Mouse (Mus musculus): ENCODE data around the gene Zbtb48. TPM values are rescaled to one million over a fixed set of nuclear protein-coding genes. Genes with fewer than 3 reads are reported as not detected.
A peak's percentile ranks its signal among the peaks of the same experiment; 100 is the strongest.

Gene Zbtb48
- polyA plus RNA-seq, 1 experiment, result 3.8 TPM

- Histone ChIP-seq H3K27me3 (replicated peaks) (peaks cover 7% of the 10 kb centered on the region), H3K4me1 (peaks cover 57% of the 10 kb centered on the region), H3K9me3 (no peaks in the 10 kb centered on the region), H3K36me3 (replicated peaks; ENCODE audit: low read length) (peaks cover 40% of the 10 kb centered on the region), H3K4me3 (replicated peaks) (no peak overlapping the region)
- TF ChIP-seq FLI1 (IDR thresholded peaks at IDR 0.05; ENCODE audit: low read length), result no peak
- TF ChIP-seq GATA1 (IDR thresholded peaks at IDR 0.05; ENCODE audit: borderline replicate concordance, low read length), result no peak
Observed at GRCm38 (mm10) chr4:152029997-152030396, 2.5 kb upstream of the Zbtb48 start.

DNA sequence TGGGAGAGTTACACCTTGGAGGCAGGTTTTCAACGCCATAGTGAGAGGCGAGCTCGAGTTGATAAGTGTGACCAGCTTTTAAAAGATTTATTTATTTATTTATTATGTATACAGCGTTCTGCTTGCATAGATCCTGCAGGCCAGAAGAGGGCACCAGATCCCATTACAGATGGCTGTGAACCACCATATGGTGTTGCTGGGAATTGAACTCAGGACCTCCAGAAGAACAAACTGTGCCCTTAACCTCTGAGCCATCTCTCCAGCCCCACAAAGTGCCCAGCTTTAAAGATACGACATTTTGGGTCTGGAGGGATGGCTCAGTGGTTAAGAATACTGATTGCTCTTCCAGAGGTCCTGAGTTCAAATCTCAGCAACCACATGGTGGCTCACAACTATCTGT, 1.6 kb upstream of the Zbtb48 start:
- no peak for TF ChIP-seq FLI1 (IDR thresholded peaks at IDR 0.05; ENCODE audit: low read length)
- no peak for TF ChIP-seq GATA1 (IDR thresholded peaks at IDR 0.05; ENCODE audit: borderline replicate concordance, low read length)
- Histone ChIP-seq H3K27me3 (replicated peaks) (peaks cover 7% of the 10 kb centered on the region), H3K9me3 (no peaks in the 10 kb centered on the region)

DNA sequence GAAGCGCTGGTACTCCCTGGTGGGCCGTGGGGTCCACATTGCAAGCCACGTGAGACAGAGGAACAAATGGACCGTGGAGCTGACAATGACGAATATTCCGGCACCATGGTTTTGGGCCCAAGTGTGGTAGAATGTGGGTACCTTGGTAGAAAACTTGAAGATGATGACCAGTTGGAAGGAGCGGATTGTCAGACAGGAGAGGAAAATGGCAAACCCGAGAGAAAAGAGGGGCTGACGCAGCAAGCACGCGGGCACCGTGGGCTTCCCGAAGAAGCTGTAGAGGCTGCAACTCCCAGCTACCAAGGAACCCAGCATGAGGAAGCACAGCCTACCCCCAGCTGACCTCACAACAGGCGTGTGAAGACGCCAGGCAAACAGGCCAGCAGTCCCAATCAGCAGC, 985 bp upstream of the Zbtb48 start:
- Histone ChIP-seq H3K27me3 (replicated peaks) (peaks cover 7% of the 10 kb centered on the region), H3K4me1 (peaks cover 56% of the 10 kb centered on the region), H3K4me3 (replicated peaks) (peak overlapping the region; percentile 98), H3K36me3 (replicated peaks; ENCODE audit: low read length) (peaks cover 51% of the 10 kb centered on the region), H3K9me3 (no peaks in the 10 kb centered on the region)
- TF ChIP-seq GATA1 (IDR thresholded peaks at IDR 0.05; ENCODE audit: borderline replicate concordance, low read length) (no peak), FLI1 (IDR thresholded peaks at IDR 0.05; ENCODE audit: low read length) (no peak)

More for the DNA sequence above, 1.6 kb upstream of the Zbtb48 start:
- Histone ChIP-seq H3K4me3 (replicated peaks) (no peak overlapping the region), H3K36me3 (replicated peaks; ENCODE audit: low read length) (peaks cover 49% of the 10 kb centered on the region), H3K4me1 (peaks cover 57% of the 10 kb centered on the region)

DNA sequence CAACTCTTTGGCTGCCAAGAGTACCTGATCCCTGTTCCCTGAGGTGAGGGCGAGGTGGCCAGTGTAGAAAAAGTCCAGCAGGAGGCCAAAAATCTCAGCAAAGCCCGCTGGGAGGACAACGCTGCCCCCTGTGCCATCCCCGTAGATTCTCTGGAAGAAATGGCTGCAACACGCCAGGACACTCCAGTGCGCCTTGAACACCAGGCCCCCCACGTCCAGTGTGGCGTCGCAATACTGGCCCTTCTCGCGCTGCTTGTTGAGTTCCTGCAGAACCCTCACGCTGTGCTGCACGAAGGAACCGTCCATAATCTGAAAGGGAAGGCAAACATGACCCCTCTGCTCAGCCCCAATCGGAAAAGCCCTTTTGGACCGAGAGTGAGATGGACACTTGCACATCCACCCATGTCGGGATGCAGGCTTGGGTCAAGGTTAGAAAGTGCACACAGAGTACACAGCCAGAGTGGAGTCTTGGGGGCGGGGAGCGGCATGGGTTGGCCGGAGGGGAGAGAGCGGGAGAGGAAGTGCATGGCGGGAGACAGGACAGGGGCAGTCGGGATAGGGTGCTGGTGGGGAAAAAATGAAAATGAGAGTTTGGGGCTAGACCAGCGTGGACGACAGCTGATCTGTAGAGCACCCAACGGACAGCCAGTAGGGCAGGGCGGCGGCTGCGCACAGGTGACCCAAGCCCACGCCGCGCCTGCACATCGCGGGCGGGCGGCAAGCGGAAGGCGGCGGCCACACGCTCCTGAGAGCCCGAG, 541 bp downstream of the Zbtb48 start:
- TF ChIP-seq FLI1 (IDR thresholded peaks at IDR 0.05; ENCODE audit: low read length) (no peak), GATA1 (IDR thresholded peaks at IDR 0.05; ENCODE audit: borderline replicate concordance, low read length) (no peak)
- Histone ChIP-seq H3K27me3 (replicated peaks) (peaks cover 2% of the 10 kb centered on the region), H3K4me1 (peaks cover 69% of the 10 kb centered on the region), H3K4me3 (replicated peaks) (peak overlapping the region; percentile 98), H3K36me3 (replicated peaks; ENCODE audit: low read length) (peaks cover 57% of the 10 kb centered on the region), H3K9me3 (no peaks in the 10 kb centered on the region)

GRCm38 (mm10) chr4:152024525-152024924, 2.9 kb downstream of the Zbtb48 start:
- no peaks in the 10 kb centered on the region for H3K9me3 ChIP-seq
- TF ChIP-seq GATA1 (IDR thresholded peaks at IDR 0.05; ENCODE audit: borderline replicate concordance, low read length) (no peak), FLI1 (IDR thresholded peaks at IDR 0.05; ENCODE audit: low read length) (no peak)
- peaks cover 76% of the 10 kb centered on the region for H3K4me1 ChIP-seq
- peak overlapping the region; percentile 2 for H3K4me3 ChIP-seq (replicated peaks)
- no peaks in the 10 kb centered on the region for H3K27me3 ChIP-seq (replicated peaks)
- peaks cover 68% of the 10 kb centered on the region for H3K36me3 ChIP-seq (replicated peaks; ENCODE audit: low read length)

DNA sequence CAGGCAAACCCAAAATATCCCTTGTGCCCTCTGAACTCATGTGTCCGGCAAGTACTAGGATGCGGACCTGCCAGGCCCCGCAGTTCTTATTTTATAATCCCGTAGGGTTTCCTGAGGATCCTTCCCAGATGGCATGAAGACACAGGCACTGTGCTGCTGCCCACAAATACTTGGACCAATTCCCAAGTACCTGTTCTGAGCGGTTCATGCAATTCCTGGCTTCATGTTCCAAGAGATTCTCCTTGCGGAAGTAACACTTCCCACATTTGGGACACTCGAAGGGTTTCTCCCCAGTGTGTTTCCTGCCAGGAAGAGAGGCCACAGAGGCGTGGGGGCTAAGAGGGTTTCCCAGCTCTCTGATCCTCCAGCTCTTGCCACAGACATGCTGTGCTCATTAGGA, 5.0 kb downstream of the Zbtb48 start:
- H3K27me3 ChIP-seq (replicated peaks), result no peaks in the 10 kb centered on the region
- no peak for TF ChIP-seq FLI1 (IDR thresholded peaks at IDR 0.05; ENCODE audit: low read length)
- no peak for TF ChIP-seq GATA1 (IDR thresholded peaks at IDR 0.05; ENCODE audit: borderline replicate concordance, low read length)
- H3K4me3 ChIP-seq (replicated peaks), result no peak overlapping the region
- peaks cover 75% of the 10 kb centered on the region for H3K4me1 ChIP-seq
- no peaks in the 10 kb centered on the region for H3K9me3 ChIP-seq
- peaks cover 88% of the 10 kb centered on the region for H3K36me3 ChIP-seq (replicated peaks; ENCODE audit: low read length)

GRCm38 (mm10) chr4:152021568-152022097, 5.8 kb downstream of the Zbtb48 start:
- Histone ChIP-seq H3K4me3 (replicated peaks) (no peak overlapping the region), H3K36me3 (replicated peaks; ENCODE audit: low read length) (peaks cover 95% of the 10 kb centered on the region), H3K27me3 (replicated peaks) (no peaks in the 10 kb centered on the region), H3K4me1 (peaks cover 70% of the 10 kb centered on the region), H3K9me3 (no peaks in the 10 kb centered on the region)
- TF ChIP-seq GATA1 (IDR thresholded peaks at IDR 0.05; ENCODE audit: borderline replicate concordance, low read length) (no peak), FLI1 (IDR thresholded peaks at IDR 0.05; ENCODE audit: low read length) (no peak)

DNA sequence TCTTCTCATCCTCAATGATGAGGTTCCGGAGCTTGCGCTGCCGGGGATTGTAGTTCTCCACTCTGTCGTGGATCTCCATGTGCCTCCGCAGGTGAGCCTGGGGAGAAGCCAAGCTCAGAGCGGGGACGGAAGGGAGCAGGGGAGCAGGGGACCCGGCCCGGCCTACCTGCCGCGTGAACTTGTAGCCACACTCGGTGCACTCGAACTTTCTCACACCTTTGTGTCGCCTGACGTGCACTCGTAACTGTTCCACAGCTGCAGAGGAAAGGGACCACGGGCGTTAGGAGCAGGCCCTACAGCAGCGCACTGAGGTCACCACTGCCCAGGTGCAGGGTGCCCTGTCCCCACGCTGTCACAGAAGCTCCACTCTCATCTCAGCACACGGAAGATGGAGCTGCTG, 7.4 kb downstream of the Zbtb48 start:
- no peak overlapping the region for H3K4me3 ChIP-seq (replicated peaks)
- no peaks in the 10 kb centered on the region for H3K9me3 ChIP-seq
- H3K36me3 ChIP-seq (replicated peaks; ENCODE audit: low read length), result peaks cover 98% of the 10 kb centered on the region
- TF ChIP-seq GATA1 (IDR thresholded peaks at IDR 0.05; ENCODE audit: borderline replicate concordance, low read length), result no peak
- no peak for TF ChIP-seq FLI1 (IDR thresholded peaks at IDR 0.05; ENCODE audit: low read length)
- H3K4me1 ChIP-seq, result peaks cover 54% of the 10 kb centered on the region
- H3K27me3 ChIP-seq (replicated peaks), result no peaks in the 10 kb centered on the region

GRCm38 (mm10) chr4:152019073-152019472, 8.4 kb downstream of the Zbtb48 start:
- Histone ChIP-seq H3K36me3 (replicated peaks; ENCODE audit: low read length) (peaks cover 98% of the 10 kb centered on the region), H3K27me3 (replicated peaks) (no peaks in the 10 kb centered on the region), H3K9me3 (no peaks in the 10 kb centered on the region), H3K4me3 (replicated peaks) (no peak overlapping the region), H3K4me1 (peaks cover 52% of the 10 kb centered on the region)
- TF ChIP-seq GATA1 (IDR thresholded peaks at IDR 0.05; ENCODE audit: borderline replicate concordance, low read length) (no peak), FLI1 (IDR thresholded peaks at IDR 0.05; ENCODE audit: low read length) (no peak)

GRCm38 (mm10) chr4:152013036-152013813, 14.2 kb downstream of the Zbtb48 start:
- no peaks in the 10 kb centered on the region for H3K9me3 ChIP-seq
- peaks cover 75% of the 10 kb centered on the region for H3K36me3 ChIP-seq (replicated peaks; ENCODE audit: low read length)
- H3K4me1 ChIP-seq, result peaks cover 62% of the 10 kb centered on the region
- H3K27me3 ChIP-seq (replicated peaks), result no peaks in the 10 kb centered on the region
- H3K4me3 ChIP-seq (replicated peaks), result peak overlapping the region; percentile 84
- TF ChIP-seq FLI1 (IDR thresholded peaks at IDR 0.05; ENCODE audit: low read length) (no peak), GATA1 (IDR thresholded peaks at IDR 0.05; ENCODE audit: borderline replicate concordance, low read length) (no peak)

Data from megakaryocyte, embryonic 14.5 days (primary cell).